Mouse (Mus musculus) embryonic facial prominence, embryonic 14.5 days (tissue): ENCODE data around the gene Ermp1. TPM values are rescaled to one million over a fixed set of nuclear protein-coding genes. Genes with fewer than 3 reads are reported as not detected.

ENCODE experiments used
- ATAC-seq: fragments of 200-750 bp; cut with Nextera tagmentation; 2 replicates; pipeline ENCODE4 v1.8.0; 2017; ENCODE audit warnings: low read depth, moderate number of reproducible peaks, moderate TSS enrichment
- DNase-seq: peaks from one replicate; pipeline ENCODE4 v3.0.0-alpha.2; 2015; ENCODE audit warnings: low spot score
- H3K27ac ChIP-seq: fragments of 300-500 bp; sonication (generic); replicated peaks from 2 replicates; pipeline ENCODE4 v1.5.1; 2014; ENCODE audit warnings: low read depth, mild to moderate bottlenecking, low read length, moderate library complexity
- H3K27me3 ChIP-seq: fragments of 300-500 bp; sonication (generic); replicated peaks from 2 replicates; pipeline ENCODE4 v1.6.1; 2014; ENCODE audit warnings: low read length; ENCODE audit not compliant: control insufficient read depth, insufficient read depth
- H3K36me3 ChIP-seq: fragments of 300-500 bp; sonication (generic); 2 replicates; pipeline ENCODE4 v1.6.1; 2014; ENCODE audit warnings: low read length, mixed read lengths; ENCODE audit not compliant: control insufficient read depth, insufficient read depth
- H3K4me1 ChIP-seq: fragments of 300-500 bp; sonication (generic); 2 replicates; pipeline ENCODE4 v1.6.1; 2014; ENCODE audit warnings: antibody characterized with exemption, low read length; ENCODE audit not compliant: control insufficient read depth, insufficient read depth
- H3K4me2 ChIP-seq: fragments of 300-500 bp; sonication (generic); 2 replicates; pipeline ENCODE4 v1.6.1; 2014; ENCODE audit warnings: low read depth, mild to moderate bottlenecking, low read length, moderate library complexity, mixed read lengths
- H3K4me3 ChIP-seq: fragments of 300-500 bp; sonication (generic); 2 replicates; pipeline ENCODE4 v1.5.1; 2014; ENCODE audit warnings: low read depth, mild to moderate bottlenecking, low read length
- H3K9ac ChIP-seq: fragments of 300-500 bp; sonication (generic); 2 replicates; pipeline ENCODE4 v1.6.1; 2014; ENCODE audit warnings: low read depth, mild to moderate bottlenecking, low read length, moderate library complexity, mixed read lengths
- H3K9me3 ChIP-seq: fragments of 300-500 bp; sonication (generic); 2 replicates; pipeline ENCODE4 v1.6.1; 2016; ENCODE audit warnings: low read length; ENCODE audit not compliant: control insufficient read depth
- WGBS: fragments of 180-500 bp; shearing (Covaris S2); extraction: QIAGEN DNeasy Blood & Tissue Kit; methylation state at CpG from one replicate; pipeline ENCODE4 v1.1.7; 2014; 5-methylcytosine and 5-hydroxymethylcytosine counted together
- polyA plus RNA-seq: library from polyadenylated mRNA; unstranded; fragments of >200 nt; fragmentation: Nextera tagmentation; extraction: Ambion mirVana; gene quantifications from 2 replicates; pipeline ENCODE4 v1.2.1, GENCODE M21; 2014

The Ermp1 gene
- polyA plus RNA-seq = 14.2 and 15.5 TPM in 2 replicates

GRCm38 (mm10) chr19:29647651-29648549 is at the start of gene Ermp1:
Ermp1 (minus strand) TSS chr19:29648415.
- Histone ChIP-seq H3K36me3 (peaks cover 11% of the 10 kb centered on the region; the same call in 1 of the 2 replicates), H3K4me2 (peak within 1 kb of the TSS; percentile 66), H3K27me3 (no peaks in the 10 kb centered on the region), H3K9ac (peak within 1 kb of the TSS; percentile 81), H3K4me1 (no peaks in the 10 kb centered on the region), H3K9me3 (no peaks in the 10 kb centered on the region), H3K4me3 (peak within 1 kb of the TSS; percentile 86), H3K27ac (peak within 1 kb of the TSS; percentile 88)
- WGBS = under 1% methylated on average over 43 of the region's 90 CpGs
- DNase-seq (peak; percentile 90), ATAC-seq (peak; percentile 94)

GRCm38 (mm10) chr19:29697245-29697874 is 49.1 kb upstream of the Ermp1 start, which contains the start of gene Mlana:
Mlana (plus strand) TSS chr19:29697824.
- DNase-seq (no peak), ATAC-seq (no peak)
- Histone ChIP-seq H3K4me3 (no peak within 1 kb of the TSS), H3K9me3 (peaks cover 5% of the 10 kb centered on the region; the same call in 1 of the 2 replicates), H3K9ac (no peak within 1 kb of the TSS), H3K27me3 (no peaks in the 10 kb centered on the region), H3K36me3 (no peaks in the 10 kb centered on the region), H3K4me1 (no peaks in the 10 kb centered on the region), H3K4me2 (no peak within 1 kb of the TSS), H3K27ac (no peak within 1 kb of the TSS)
- 46% methylated on average over 3 of the region's 3 CpGs for WGBS

GRCm38 (mm10) chr19:29696840-29697239 is 48.6 kb upstream of the Ermp1 start:
- H3K9ac ChIP-seq = no peak overlapping the region
- no peak overlapping the region for H3K27ac ChIP-seq
- DNase-seq = no peak
- H3K36me3 ChIP-seq = no peaks in the 10 kb centered on the region
- no peaks in the 10 kb centered on the region for H3K27me3 ChIP-seq
- no peak for ATAC-seq
- peaks cover 5% of the 10 kb centered on the region; the same call in 1 of the 2 replicates for H3K9me3 ChIP-seq
- H3K4me3 ChIP-seq = no peak overlapping the region
- no peaks in the 10 kb centered on the region for H3K4me1 ChIP-seq
- H3K4me2 ChIP-seq = no peak overlapping the region

GRCm38 (mm10) chr19:29696309-29696708 is 48.1 kb upstream of the Ermp1 start:
- H3K9me3 ChIP-seq = peaks cover 5% of the 10 kb centered on the region; the same call in 1 of the 2 replicates
- H3K4me3 ChIP-seq = no peak overlapping the region
- no peak overlapping the region for H3K9ac ChIP-seq
- DNase-seq (no peak), ATAC-seq (no peak)
- H3K27me3 ChIP-seq = no peaks in the 10 kb centered on the region
- no peaks in the 10 kb centered on the region for H3K36me3 ChIP-seq
- 92% methylated on average over 4 of the region's 4 CpGs for WGBS
- no peaks in the 10 kb centered on the region for H3K4me1 ChIP-seq
- H3K27ac ChIP-seq = no peak overlapping the region
- H3K4me2 ChIP-seq = no peak overlapping the region

DNA sequence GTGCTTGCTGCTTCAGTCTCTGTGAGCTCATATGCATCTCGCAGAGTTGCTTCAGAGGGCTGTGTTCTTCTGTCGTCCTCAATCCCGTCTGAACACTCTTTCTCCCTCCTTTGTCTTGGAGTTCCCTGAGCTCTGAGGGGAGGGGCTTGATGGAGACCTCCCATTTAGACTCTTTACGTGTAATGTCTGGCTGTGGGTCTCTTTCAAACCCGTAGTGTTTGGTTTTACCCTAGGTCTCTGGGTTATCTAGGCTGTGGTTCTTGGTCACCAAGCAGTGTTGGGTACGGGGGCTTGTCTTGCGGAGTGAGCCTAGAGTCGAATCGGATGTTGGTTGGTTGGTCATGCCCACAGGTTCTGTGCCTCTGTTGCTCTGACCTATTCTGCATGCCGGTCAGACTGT is 46.9 kb upstream of the Ermp1 start:
- Histone ChIP-seq H3K4me3 (no peak overlapping the region), H3K9ac (no peak overlapping the region), H3K36me3 (no peaks in the 10 kb centered on the region), H3K27me3 (no peaks in the 10 kb centered on the region), H3K9me3 (peaks cover 5% of the 10 kb centered on the region; the same call in 1 of the 2 replicates), H3K4me2 (no peak overlapping the region), H3K4me1 (no peaks in the 10 kb centered on the region), H3K27ac (no peak overlapping the region)
- ATAC-seq = no peak
- 90% methylated on average over 10 of the region's 10 CpGs for WGBS
- no peak for DNase-seq

DNA sequence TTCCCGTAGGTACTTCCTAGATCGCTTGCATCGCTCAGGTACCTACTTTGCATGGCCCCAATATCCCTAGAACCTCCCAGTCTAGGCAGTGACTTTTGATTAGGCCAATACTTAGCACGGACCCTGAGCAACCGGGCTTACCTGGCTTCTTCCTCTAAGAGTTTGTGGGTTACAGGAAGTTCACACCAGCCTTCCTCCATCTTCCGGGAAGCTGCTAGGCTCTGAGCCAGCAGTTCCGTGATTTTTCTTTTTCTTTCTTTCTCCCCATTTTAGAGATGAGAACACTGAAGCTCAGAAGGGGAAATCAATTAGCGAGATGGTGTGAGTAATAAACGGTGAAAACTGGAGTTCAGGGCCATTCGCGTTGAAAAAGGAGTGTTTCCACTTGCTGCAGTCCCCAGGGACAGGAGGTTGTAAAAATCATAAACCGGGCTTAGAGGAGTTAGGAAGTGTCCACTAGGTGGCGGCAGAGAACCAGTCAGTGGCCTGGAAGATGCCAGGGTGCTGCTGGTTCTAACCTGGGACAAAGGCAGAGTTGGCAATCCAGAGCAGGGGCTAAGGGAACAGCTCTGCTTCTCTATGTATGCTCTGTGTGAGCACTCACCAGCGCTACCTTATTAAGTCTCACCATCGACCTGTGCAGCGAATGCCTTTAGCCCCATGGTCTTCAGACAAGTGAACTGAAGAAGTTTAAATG is 35.8 kb upstream of the Ermp1 start:
- Histone ChIP-seq H3K27me3 (no peaks in the 10 kb centered on the region), H3K9ac (no peak overlapping the region), H3K9me3 (peaks cover 12% of the 10 kb centered on the region), H3K36me3 (no peaks in the 10 kb centered on the region), H3K4me3 (no peak overlapping the region), H3K4me1 (no peaks in the 10 kb centered on the region), H3K27ac (no peak overlapping the region), H3K4me2 (no peak overlapping the region)
- DNase-seq = peak; percentile 87
- ATAC-seq = peak; percentile 63; the same call in 1 of the 2 replicates
- 51% methylated on average over 16 of the region's 16 CpGs for WGBS

DNA sequence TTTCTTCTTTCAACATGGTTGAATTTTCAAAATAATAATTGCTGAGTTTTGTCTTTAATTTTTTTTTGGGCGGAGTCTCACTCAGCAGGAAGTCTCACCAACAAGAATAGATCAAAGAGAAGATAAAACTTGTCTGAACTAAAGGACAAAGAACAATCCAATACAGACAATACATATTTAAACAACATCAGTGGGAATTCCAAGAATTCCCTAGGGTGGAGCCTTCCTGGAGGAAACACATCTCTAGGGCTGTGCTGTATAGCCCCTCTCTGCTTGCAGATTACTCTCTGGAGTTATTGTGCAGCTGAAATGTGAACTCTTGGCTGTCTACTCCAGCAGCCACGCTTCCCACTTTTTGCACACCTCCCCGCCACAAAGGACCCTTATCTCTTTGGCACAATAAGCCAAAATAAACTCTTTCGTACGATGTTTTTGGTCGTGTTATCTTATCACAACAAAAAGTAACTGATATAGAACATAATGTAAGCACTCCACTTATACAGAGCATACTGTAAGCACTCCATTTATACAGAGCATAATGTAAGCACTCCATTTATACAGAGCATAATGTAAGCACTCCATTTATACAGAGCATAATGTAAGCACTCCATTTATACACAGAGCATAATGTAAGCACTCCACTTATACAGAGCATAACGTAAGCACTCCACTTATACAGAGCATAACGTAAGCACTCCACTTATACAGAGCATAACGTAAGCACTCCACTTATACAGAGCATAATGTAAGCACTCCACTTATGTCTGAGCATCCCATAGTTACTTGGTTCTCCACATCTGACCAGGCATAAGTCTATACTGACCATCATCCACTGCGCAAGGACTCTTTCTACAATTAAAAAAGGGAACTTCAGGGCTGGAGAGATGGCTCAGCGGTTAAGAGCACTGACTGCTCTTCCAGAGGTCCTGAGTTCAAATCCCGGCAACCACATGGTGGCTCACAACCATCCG is 32.3 kb upstream of the Ermp1 start:
- no peak overlapping the region for H3K9ac ChIP-seq
- 78% methylated on average over 13 of the region's 13 CpGs for WGBS

More for the DNA sequence above, 32.3 kb upstream of the Ermp1 start:
- Histone ChIP-seq H3K4me3 (no peak overlapping the region), H3K36me3 (no peaks in the 10 kb centered on the region), H3K27me3 (no peaks in the 10 kb centered on the region), H3K4me2 (no peak overlapping the region), H3K9me3 (peaks cover 12% of the 10 kb centered on the region), H3K4me1 (no peaks in the 10 kb centered on the region), H3K27ac (no peak overlapping the region)
- DNase-seq (no peak), ATAC-seq (no peak)
